Mouse (Mus musculus): ENCODE measurements at regions not wholly inside any gene's neighbourhood (a gene's known extent, or its start where the extent isn't known, plus 50 kb on each side); places are given as distances from the start of the nearest gene placed in this dataset.

DNA sequence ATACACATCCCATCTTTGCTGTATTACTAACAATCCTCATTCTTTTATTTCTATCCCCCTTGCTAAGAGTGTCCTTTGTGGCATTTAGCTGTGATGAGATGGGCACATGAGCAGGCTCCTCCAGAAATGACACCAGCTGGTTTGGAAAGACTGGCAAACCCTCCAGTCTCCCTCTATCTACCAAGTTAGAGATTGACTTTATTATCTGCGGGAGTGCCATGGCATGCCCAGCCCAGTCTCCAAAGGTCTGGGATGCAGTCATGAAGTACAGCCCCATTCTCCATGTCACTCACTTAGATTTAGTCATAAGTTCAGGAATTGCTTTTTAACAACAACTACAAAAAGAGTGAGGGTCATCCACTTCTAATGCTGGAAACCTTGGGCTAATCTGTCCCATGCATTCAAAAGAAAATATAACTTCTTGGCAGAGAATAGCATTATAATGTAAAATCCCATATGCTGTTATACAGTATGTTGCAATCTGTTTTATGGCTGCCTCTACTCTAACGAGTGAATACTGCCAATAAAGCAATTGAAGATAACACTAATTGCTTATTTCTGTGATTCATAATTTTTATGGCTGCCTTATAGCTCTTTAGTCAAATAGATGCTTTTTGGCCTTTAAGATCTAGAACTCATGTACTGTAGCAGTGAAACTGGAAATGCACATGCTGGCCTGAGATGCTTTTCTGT, 208.6 kb upstream of the Vrk2 start:
- H3K9ac ChIP-seq (replicated peaks; ENCODE audit: low read length, poor library complexity, severe bottlenecking) = no peak overlapping the region
- H3K27ac ChIP-seq (ENCODE audit: low read depth, low read length) = no peak overlapping the region
- H3K27me3 ChIP-seq (ENCODE audit: insufficient read depth, low read length) = no peaks in the 10 kb centered on the region
- H3K4me1 ChIP-seq (ENCODE audit: insufficient read depth, low read length) = 0 out of 2 replicates have a peak, but pooled peaks cover 3% of the 10 kb centered on the region
- no peak overlapping the region for H3K4me2 ChIP-seq (ENCODE audit: low read depth, low read length, poor library complexity, severe bottlenecking)
- H3K9me3 ChIP-seq (ENCODE audit: low read length) = no peaks in the 10 kb centered on the region
- no peak for TF ChIP-seq CTCF (IDR thresholded peaks at IDR 0.05)
- ATAC-seq (ENCODE audit: low FRiP score) (no peak), DNase-seq (ENCODE audit: low spot score) (no peak)
- H3K4me3 ChIP-seq (ENCODE audit: low read depth, low read length) = no peak overlapping the region
- 88% methylated on average over 2 of the region's 2 CpGs for WGBS
- H3K36me3 ChIP-seq (ENCODE audit: insufficient read depth, low read length) = no peaks in the 10 kb centered on the region

GRCm38 (mm10) chr11:26800296-26800695, 206.5 kb upstream of the Vrk2 start:
- TF ChIP-seq CTCF (IDR thresholded peaks at IDR 0.05) = no peak
- WGBS = 65% methylated on average over 2 of the region's 2 CpGs

DNA sequence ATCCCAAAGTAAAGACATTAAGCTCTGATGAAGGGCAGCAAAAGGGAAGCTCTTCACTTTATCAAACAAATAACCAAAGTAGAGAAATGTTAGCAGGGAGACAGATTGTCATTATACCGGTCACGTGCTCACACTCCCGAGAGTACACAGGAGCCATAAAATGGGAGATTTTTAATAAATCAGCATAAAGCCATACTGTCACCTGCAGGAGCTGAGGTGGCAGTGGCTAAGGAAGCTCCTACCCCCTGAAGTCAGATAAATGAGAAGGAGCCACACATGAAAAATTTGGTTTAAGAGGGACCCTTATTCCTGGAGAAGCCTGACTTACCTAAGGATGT, 200.8 kb upstream of the Vrk2 start:
- Histone ChIP-seq H3K36me3 (ENCODE audit: insufficient read depth, low read length) (no peaks in the 10 kb centered on the region), H3K4me1 (ENCODE audit: insufficient read depth, low read length) (no peaks in the 10 kb centered on the region), H3K4me2 (ENCODE audit: low read depth, low read length, poor library complexity, severe bottlenecking) (no peak overlapping the region), H3K9ac (replicated peaks; ENCODE audit: low read length, poor library complexity, severe bottlenecking) (no peak overlapping the region), H3K27me3 (ENCODE audit: insufficient read depth, low read length) (no peaks in the 10 kb centered on the region), H3K9me3 (ENCODE audit: low read length) (no peaks in the 10 kb centered on the region), H3K4me3 (ENCODE audit: low read depth, low read length) (no peak overlapping the region), H3K27ac (ENCODE audit: low read depth, low read length) (no peak overlapping the region)
- 90% methylated on average over 3 of the region's 3 CpGs for WGBS
- ATAC-seq (ENCODE audit: low FRiP score) (no peak), DNase-seq (ENCODE audit: low spot score) (no peak)
- no peak for TF ChIP-seq CTCF (IDR thresholded peaks at IDR 0.05)

More at GRCm38 (mm10) chr11:26800296-26800695, 206.5 kb upstream of the Vrk2 start:
- Histone ChIP-seq H3K27me3 (ENCODE audit: insufficient read depth, low read length) (no peaks in the 10 kb centered on the region), H3K4me3 (ENCODE audit: low read depth, low read length) (no peak overlapping the region), H3K4me2 (ENCODE audit: low read depth, low read length, poor library complexity, severe bottlenecking) (no peak overlapping the region), H3K36me3 (ENCODE audit: insufficient read depth, low read length) (no peaks in the 10 kb centered on the region), H3K4me1 (ENCODE audit: insufficient read depth, low read length) (no peaks in the 10 kb centered on the region), H3K9ac (replicated peaks; ENCODE audit: low read length, poor library complexity, severe bottlenecking) (no peak overlapping the region), H3K27ac (ENCODE audit: low read depth, low read length) (no peak overlapping the region), H3K9me3 (ENCODE audit: low read length) (no peaks in the 10 kb centered on the region)
- no peak for ATAC-seq (ENCODE audit: low FRiP score)
- DNase-seq (ENCODE audit: low spot score) = no peak

GRCm38 (mm10) chr11:26793928-26794628, 200.3 kb upstream of the Vrk2 start:
- Histone ChIP-seq H3K9me3 (ENCODE audit: low read length) (no peaks in the 10 kb centered on the region), H3K4me3 (ENCODE audit: low read depth, low read length) (no peak overlapping the region), H3K27me3 (ENCODE audit: insufficient read depth, low read length) (no peaks in the 10 kb centered on the region), H3K27ac (ENCODE audit: low read depth, low read length) (no peak overlapping the region), H3K9ac (replicated peaks; ENCODE audit: low read length, poor library complexity, severe bottlenecking) (no peak overlapping the region), H3K4me1 (ENCODE audit: insufficient read depth, low read length) (no peaks in the 10 kb centered on the region), H3K4me2 (ENCODE audit: low read depth, low read length, poor library complexity, severe bottlenecking) (no peak overlapping the region), H3K36me3 (ENCODE audit: insufficient read depth, low read length) (no peaks in the 10 kb centered on the region)
- DNase-seq (ENCODE audit: low spot score) (no peak), ATAC-seq (ENCODE audit: low FRiP score) (no peak)
- WGBS = 78% methylated on average over 3 of the region's 3 CpGs
- TF ChIP-seq CTCF (IDR thresholded peaks at IDR 0.05) = no peak

DNA sequence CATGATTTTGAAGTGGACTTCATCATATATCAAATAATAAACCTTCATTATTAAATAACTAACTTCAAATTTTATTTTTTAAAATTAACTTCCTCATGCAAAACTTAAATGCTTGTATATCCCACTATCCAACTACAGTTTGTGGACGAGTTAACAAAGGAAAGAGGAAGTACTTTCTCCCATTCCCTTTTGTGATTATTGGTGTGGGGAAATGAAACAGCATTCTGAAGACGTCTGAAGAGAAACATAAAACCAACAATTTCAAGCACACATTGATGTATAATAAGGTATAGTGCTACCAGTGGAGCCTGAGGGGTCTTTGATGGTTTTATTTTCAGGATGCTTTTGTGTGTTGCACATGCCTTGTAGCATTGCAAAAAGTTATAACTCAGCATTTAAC, 195.5 kb upstream of the Vrk2 start:
- no peaks in the 10 kb centered on the region for H3K27me3 ChIP-seq (ENCODE audit: insufficient read depth, low read length)
- no peak overlapping the region for H3K9ac ChIP-seq (replicated peaks; ENCODE audit: low read length, poor library complexity, severe bottlenecking)
- ATAC-seq (ENCODE audit: low FRiP score) (no peak), DNase-seq (ENCODE audit: low spot score) (no peak)
- H3K9me3 ChIP-seq (ENCODE audit: low read length) = no peaks in the 10 kb centered on the region
- WGBS = 66% methylated on average over 2 of the region's 2 CpGs
- H3K27ac ChIP-seq (ENCODE audit: low read depth, low read length) = no peak overlapping the region
- H3K36me3 ChIP-seq (ENCODE audit: insufficient read depth, low read length) = no peaks in the 10 kb centered on the region
- TF ChIP-seq CTCF (IDR thresholded peaks at IDR 0.05) = no peak
- no peak overlapping the region for H3K4me3 ChIP-seq (ENCODE audit: low read depth, low read length)
- no peaks in the 10 kb centered on the region for H3K4me1 ChIP-seq (ENCODE audit: insufficient read depth, low read length)
- no peak overlapping the region for H3K4me2 ChIP-seq (ENCODE audit: low read depth, low read length, poor library complexity, severe bottlenecking)

DNA sequence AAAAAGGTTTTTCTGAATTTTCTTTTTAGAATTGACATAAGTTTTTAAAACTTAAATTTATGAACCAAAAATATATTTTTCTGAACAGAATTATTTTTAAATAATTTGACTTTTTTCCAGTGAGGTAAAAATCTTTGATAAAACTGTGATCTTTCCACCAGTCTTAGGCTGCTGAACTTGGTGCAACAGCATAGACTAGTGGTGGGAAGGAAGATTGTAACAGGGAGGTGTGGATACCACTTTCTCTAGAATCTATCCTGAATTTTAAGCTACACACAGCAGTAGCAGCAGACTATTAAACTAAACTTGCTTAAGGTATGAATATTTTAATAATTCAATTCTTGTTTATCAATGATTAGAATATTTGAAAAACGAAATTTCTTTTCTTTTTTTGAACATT, 191.4 kb upstream of the Vrk2 start:
- no peak overlapping the region for H3K4me2 ChIP-seq (ENCODE audit: low read depth, low read length, poor library complexity, severe bottlenecking)
- no peak overlapping the region for H3K27ac ChIP-seq (ENCODE audit: low read depth, low read length)
- ATAC-seq (ENCODE audit: low FRiP score) = no peak
- H3K27me3 ChIP-seq (ENCODE audit: insufficient read depth, low read length) = no peaks in the 10 kb centered on the region
- TF ChIP-seq CTCF (IDR thresholded peaks at IDR 0.05) = peak; percentile 84
- peak; percentile 55 for DNase-seq (ENCODE audit: low spot score)
- no peaks in the 10 kb centered on the region for H3K4me1 ChIP-seq (ENCODE audit: insufficient read depth, low read length)
- 16% methylated on average over 1 of the region's 1 CpGs for WGBS
- H3K36me3 ChIP-seq (ENCODE audit: insufficient read depth, low read length) = no peaks in the 10 kb centered on the region
- H3K9me3 ChIP-seq (ENCODE audit: low read length) = no peaks in the 10 kb centered on the region
- H3K4me3 ChIP-seq (ENCODE audit: low read depth, low read length) = no peak overlapping the region
- H3K9ac ChIP-seq (replicated peaks; ENCODE audit: low read length, poor library complexity, severe bottlenecking) = no peak overlapping the region
